Mouse (Mus musculus) heart, adult 9 months (tissue): ENCODE results near the gene Gm42674.

Experiments used
- DNase-seq, 2 experiments: peaks; one replicate each; pipeline ENCODE4 v3.0.0; 2022; ENCODE audit warnings: low spot score in 2 of 2

Gm42674 gene

DNA sequence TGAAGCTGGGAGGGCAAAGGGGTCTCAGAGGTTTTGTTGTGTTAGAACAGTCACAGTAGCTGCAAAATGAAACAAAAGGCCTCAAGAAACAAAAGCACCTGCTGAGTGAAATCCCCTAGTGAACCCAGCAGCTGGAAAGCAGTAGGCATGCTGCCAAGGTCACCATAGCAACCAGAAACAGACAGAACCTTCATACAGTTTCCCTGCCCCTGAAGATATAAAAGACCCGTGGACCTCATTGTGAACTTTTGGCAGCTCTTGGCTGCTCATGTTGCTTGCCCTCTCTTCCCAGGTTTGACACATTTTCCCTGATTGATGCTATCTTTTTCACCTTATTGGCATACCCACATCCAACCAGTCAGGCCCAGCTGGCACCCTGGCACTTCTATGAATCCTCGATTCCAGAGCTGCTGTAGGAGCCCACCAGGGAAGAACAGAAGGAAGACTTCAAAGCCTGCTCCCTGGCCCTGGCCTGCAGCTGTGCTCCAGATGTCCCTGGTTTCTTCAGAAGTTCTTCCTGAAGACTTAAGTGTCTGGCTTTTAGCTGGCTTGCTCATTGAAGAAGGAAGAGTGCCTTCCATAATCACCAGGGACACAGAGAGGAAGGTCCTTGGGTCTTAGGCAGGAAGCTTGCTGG, 21.8 kb downstream of the Gm42674 start:
- DNase-seq = no peak

DNA sequence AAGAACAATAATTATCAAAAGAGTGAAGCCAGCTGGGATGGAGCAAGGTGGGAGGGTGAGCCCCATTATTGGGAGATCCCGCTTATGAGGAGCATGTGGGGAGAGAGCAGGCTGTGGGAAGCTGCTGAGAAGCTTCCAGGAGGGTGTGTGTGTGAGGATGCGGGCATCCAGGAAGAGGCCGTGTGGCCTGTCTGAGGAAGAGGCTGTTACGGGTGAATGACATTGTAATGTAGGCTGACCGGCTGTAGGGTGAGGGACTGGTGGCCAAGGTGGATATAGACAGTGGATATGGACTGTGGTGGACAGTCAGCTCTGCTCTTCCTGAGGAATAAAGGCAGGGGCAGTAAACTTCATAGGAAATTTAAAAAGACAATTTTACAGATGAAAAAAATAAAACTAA, 23.8 kb downstream of the Gm42674 start:
- no peak for DNase-seq

DNA sequence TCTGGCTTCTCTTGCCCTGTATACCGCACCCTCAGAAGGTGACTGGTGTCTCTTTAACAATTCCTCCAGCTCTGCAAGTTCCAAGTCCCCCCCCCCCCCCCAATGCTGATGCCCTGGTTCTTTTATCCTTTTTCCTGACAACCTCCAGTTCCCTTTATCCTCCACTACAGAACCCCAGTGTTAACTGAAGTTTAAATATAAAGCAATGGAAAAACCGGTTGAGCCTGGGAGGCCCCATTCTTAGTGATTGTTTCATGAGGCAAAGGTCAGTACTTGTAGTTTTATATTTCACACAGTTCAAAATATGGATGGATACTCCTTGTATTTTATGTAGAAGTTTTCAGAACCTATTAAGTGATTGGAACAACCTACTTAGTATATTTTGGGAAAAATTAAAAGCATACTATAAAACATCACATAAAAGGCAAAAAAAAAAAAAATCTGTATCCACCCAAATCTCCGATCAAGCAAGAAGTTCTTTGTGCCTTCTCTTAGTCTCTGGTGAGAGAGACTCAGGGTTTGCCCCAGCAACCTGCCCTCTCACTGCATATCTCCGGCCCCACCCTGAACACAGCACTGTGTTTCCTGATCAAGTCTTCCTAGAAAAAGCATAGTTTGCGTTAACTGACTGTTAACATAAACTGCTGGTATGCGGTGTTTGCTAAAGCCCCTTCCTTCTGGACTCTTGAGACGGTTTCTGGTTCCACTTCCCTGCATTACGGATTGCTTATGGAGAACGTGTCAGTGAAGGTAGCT, 24.7 kb downstream of the Gm42674 start:
- no peak for DNase-seq

DNA sequence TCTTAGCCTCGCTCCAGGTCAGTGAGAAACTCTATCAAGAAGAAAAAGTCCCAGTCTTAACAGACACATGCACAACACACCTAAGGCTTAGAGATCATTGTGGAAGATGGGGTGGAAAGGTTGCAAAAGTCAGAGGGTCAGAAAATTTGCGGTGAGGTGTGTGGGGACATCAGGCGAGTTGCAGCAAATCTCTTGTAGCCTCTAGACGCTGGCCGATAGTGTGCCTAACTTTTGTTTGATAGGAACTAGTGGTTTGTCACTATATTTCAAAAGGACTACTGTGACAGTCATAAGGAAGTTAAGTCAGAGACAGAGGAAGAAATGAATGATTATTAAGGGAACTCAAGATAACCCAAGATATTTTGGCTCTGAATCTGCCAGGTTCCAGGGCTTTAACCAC, 25.7 kb downstream of the Gm42674 start:
- no peak for DNase-seq

DNA sequence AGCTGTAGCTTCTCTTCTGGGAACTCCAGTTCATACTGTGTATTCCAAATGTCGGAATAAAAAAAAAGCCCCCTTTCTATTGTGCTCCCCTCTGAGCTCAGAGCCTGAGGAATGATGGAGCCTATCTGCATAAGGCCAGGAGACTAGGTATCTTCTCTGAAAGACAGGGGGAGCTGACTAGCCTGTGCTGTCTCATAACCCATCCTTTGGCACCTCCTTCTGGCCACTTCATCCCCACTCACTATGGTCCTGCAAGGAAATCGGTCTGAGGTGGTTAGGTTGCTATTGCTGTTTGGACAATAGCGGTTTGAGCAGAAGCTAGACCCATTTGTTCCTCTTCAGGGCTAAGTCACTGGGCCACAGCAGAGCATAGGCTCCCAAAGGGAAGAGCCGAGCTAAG, 26.1 kb downstream of the Gm42674 start:
- DNase-seq = no peak

DNA sequence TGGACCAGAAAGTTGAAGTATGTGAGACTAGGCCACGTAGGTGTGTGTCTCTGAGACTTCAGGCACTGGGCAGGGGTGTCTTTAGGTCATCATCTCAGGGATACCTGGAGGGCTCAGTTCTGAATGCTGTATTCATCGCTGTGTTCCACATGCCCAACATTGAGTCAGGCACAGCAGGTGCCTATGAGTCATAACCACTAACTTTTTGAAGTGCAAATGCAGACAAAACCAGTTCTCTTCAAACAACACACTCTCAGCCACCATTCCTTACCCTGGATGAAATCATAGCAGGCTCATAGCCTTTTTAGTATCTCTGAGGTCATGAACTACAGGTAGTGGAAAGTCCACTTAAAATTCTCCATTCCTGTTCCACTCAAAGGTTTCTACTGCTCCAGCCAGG, 27.6 kb downstream of the Gm42674 start:
- no peak for DNase-seq

DNA sequence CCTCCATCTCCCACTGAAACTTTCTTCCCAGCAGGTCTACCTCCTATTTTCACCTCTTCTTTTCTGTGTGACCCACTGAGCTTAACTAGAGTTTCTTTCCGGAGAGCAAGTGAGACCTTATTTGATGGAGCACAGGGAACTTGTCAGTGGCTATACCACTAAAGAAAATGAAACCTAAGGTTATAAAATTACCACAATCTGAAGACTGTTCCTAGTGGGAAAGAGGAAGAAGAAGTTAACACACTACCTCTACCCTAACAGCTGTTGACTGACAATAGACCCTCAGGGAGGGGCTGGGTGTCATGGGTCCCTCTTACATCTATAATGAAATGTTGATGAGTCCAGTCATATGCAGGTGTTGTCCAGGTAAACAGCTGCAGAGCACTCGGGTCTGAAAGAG, 30.3 kb downstream of the Gm42674 start:
- no peak for DNase-seq

DNA sequence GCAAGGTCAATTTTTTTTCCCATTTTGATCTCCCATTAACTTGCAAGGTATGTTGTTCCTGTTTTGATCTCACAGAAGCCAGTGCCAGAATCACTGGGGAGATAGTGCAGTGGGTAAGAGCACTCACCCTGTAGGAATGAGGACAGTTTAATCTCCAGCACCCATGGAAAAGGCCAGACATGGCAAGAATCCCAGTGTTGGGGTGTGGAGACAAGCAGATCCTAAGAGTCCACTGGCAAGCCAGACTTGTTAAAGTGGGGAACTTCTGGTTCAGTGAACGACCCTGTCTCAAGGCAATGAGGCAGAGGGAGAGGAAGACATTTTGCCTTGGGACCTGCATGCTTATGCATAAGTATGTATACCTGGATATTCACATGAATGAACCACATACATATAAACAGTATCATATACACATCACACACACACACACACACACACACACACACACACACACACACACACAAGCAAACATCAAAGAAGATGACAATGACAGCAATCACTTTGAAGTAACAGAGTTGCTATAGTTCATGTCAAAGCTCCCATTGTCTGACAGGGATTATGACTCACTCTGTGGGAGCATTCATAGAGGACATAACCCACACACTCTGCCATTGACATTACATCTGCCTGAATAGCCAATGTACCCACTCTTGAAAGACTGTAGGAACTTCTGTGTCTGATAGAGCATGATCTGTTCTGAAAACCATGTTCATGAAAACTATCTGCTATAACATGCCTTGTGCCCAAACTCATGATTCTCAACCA, 37.0 kb downstream of the Gm42674 start:
- no peak for DNase-seq

DNA sequence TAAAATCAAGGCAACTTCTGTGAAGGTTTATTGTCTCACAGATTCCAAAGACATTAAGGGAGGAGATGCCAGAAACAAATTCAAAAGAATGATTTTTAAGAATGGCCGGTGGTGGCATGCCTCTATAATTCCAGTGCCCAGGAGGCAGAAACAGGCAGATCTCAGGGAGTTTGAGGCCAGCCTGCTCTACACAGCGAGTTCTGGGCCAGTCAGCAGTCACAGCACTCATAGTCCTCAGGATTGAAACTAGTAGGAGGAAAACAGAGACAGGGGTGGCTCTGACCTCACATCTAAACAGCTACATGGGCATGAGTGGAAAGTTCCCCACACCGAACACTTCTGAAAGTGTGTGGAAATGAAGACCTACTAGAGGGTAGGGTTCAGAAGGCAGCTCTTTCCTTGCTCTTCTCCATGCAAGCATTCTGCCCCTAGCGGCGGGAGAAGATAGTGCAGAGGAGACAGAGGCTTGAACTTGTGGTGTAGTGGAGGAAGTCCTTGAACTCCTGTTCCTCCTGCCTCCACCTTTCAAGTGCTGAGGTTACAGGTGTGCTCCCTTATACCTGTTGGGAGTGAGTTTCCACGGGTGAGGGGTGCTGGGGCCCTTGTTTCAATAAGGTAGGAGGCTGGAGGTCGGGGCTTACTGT, 37.9 kb downstream of the Gm42674 start:
- no peak for DNase-seq

DNA sequence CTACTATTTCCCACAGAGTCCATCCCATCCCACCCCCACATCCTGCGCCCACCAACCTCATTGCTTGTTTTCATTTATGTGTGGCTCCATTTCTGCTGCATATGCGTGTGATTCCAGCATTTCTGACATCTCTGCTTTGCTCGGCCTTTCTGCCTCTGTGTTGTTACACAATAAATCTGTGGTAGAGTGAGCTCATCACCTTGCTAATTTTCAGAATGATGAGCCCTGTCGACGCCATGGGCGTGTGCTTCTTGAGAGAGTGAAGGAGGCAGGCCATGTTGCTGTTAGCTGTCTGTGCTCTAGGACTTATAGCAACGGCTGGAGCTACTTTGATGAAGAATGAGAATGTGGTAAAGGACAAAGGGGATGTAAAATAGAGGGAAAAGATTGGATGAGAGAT, 39.3 kb downstream of the Gm42674 start:
- DNase-seq = no peak

DNA sequence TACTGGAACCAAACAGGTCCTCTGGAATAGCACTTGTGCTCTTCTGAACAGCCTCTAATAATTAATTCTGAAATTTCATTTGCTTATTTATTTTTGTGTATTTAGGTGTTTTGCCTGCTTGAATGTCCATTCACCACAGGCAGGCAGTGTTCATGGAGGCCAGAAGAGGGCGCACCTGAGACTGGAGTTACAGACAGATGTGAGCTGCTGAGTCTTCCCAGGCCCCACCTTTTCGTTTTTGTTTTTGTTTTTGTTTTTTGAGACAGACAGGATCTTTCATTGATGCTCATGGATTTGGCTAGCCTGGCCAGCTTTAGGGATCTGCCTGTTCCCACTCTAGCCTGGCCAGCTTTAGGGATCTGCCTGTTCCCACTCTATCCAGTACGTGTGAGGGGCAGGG, 42.5 kb downstream of the Gm42674 start:
- peak in 1 of 2 experiments; percentile 23 for DNase-seq

DNA sequence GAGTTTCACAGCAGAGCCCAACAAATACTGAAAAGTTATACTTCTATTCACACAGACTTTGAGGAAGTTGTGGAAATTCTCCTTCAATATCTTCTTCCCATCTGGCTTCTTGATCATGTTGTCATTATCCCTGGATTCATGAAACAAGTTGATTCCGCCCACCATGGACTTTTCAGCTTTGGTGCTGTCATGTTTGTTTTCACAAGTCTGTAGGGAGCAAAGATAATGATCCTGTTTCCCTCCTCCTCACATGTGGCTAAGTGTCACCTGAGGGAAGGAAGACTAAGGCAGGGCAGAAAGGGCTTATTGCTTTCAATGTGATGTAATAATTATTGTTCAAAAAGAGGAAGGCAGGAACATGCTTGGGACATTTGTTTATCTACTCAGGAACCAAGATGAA, 45.6 kb downstream of the Gm42674 start:
- DNase-seq = no peak

DNA sequence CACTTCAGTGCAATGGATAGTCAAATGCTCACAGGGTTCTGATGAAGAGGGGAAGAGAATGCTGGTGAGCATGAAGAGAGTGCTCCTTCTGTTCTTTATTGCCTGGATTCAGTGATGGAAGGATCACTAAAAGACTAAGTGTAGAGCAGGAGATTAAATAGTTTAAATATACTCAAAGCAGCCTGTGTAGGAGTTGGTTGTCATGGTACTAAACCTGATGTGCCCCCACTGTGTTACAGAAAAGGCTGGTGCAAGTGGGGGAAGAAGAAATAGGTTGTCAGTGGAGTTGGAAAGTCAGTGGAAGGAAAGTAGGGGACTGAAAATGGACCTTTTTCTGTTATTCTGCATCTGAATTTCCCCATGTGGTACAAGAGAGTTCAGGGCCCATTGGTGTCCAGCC, 47.3 kb downstream of the Gm42674 start:
- DNase-seq = no peak

DNA sequence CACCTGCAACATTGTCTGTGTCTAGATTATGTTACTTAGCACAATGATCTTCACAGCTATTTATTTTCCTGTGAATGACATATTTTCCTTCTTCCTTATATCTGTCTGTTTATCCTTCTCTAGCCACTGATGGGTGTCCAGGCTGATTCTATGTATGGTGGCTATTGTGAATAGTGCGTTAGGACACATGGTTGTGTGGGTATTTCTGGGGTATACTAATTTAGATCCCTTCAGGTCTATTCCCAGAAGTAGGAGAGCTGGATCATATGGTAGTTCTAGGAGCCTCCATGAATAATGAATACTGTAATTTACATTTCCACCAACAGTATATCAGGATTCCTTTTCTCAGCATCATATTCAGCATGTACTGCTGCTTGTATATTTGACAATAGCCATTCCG, 48.1 kb downstream of the Gm42674 start:
- DNase-seq = no peak

DNA sequence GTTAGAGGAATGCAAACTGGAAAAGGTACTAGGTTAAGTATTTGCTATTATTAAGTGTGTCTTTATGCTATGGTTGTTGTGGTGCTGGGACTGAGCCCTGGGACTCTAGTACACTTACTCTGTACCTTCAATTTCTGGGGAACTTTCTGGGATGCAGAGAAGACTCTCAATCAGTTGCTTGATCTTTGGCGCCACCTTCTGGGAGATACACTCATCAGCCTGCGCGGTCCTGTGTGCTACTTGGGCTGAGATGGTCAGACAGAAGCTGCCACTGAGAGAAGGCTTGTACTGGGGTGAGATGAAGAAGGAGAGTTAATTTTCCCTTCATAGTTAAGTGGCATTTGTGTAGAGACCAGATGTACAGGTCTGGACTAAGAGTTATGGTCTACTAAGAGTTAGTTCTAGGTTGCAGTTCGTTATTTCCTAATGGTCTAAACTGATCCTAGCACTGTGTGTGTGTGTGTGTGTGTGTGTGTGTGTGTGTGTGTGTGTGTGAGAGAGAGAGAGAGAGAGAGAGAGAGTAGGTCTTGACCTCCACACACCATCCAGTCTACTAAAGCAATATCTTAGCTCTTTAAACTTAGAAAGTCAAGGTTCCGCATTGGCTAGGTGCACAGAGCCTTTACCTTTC, 51.3 kb downstream of the Gm42674 start:
- peak; percentile 20 to 38 for DNase-seq

DNA sequence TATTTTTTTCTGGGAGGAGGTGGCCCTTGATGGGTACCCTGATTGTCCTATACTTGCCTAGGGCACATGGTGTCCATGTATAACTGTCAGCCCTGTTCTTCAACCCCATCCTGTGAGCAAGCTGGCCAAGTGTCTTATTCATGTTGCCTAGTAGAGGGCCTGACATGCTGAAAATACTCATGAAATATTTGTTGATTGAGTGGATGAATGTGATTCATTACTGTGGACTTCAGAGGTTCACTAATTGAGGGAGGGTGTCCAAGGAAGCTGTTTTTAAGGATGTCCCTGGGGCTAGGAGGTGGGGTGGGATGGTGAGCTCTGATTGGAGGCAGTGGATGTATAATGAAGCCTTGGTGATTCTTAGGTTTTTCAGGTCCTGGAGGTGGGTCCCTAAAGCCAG, 52.0 kb downstream of the Gm42674 start, which contains the start of gene S100a7a:
Gene S100a7a (plus strand): TSS at position 301 of the 400 bp plus-strand sequence.
- no peak for DNase-seq
